Mouse (Mus musculus): Measurements from ENCODE around the gene Igfbp1. TPM values are rescaled to one million over a fixed set of nuclear protein-coding genes. Genes with fewer than 3 reads are reported as not detected.
"Not testable (repeated sequence)": the region's sequence is repeated elsewhere in the genome, so short reads cannot be mapped to it uniquely, and the experiment has no call there.

Igfbp1 gene
- total RNA-seq, 2 experiments from 2014 or later, result not detected

DNA sequence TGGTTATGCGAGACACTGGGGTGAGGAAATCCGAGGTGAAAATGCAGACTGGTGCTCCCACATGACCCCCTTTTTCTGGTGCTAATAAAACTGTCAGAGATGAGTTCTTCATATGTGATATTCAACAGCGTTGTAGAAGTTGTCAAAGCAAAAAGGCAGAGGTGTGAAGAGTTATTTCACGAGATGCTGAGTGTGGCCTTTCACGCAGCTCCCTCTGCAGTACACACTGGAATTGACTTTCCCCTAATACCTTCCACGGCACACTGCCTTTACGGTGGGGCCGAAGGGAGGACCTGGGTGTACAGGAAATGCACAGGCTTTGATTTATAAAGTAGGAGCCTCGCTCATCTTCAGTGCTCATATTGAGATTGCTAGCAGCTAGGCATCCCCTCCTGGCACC, 4.4 kb upstream of the Igfbp1 start:
- ATAC-seq (replicated peaks; ENCODE audit: low FRiP score, low TSS enrichment, poor library complexity, severe bottlenecking), result no peak

- ATAC-seq (replicated peaks; ENCODE audit: low FRiP score, low TSS enrichment, poor library complexity, severe bottlenecking), result no peak
Measured at GRCm38 (mm10) chr11:7194432-7195311, 2.9 kb upstream of the Igfbp1 start.

DNA sequence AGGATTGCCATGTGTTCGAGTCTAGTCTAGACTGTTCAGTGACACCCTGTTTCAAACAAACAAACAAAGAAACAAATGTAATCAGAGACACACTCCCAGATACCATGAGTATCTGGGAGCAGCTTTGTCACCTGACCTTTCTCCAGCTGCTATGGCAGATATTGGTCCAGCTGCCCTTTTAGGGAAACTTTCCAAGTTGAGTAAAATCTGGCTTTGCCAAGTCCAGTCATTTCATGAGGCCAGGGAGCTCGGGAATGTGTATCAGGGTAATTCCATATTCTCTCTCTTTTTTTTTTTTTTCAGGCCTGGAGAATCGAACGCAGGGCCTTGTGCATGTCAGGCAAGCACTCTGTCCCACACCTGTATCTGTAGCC, 2.3 kb upstream of the Igfbp1 start:
- ATAC-seq (replicated peaks; ENCODE audit: low FRiP score, low TSS enrichment, poor library complexity, severe bottlenecking), result no peak

DNA sequence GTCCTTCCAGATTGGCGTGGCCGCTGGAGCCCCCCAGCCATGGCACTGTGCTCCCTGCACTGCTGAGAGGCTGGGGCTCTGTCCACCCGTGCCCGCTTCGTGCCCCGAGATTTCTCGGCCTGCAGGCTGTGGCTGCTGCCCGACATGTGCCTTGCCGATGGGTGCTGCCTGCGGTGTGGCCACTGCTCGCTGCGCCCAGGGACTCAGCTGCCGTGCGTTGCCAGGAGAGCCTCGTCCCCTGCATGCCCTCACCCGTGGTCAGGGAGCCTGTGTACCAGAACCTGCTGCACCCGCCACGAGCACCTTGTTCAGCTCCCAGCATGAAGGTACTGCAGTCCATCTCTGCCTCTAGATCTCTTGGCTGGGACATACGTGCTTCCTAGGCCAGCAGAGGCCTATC, 424 bp downstream of the Igfbp1 start:
- no peak for ATAC-seq (replicated peaks; ENCODE audit: low FRiP score, low TSS enrichment, poor library complexity, severe bottlenecking)

DNA sequence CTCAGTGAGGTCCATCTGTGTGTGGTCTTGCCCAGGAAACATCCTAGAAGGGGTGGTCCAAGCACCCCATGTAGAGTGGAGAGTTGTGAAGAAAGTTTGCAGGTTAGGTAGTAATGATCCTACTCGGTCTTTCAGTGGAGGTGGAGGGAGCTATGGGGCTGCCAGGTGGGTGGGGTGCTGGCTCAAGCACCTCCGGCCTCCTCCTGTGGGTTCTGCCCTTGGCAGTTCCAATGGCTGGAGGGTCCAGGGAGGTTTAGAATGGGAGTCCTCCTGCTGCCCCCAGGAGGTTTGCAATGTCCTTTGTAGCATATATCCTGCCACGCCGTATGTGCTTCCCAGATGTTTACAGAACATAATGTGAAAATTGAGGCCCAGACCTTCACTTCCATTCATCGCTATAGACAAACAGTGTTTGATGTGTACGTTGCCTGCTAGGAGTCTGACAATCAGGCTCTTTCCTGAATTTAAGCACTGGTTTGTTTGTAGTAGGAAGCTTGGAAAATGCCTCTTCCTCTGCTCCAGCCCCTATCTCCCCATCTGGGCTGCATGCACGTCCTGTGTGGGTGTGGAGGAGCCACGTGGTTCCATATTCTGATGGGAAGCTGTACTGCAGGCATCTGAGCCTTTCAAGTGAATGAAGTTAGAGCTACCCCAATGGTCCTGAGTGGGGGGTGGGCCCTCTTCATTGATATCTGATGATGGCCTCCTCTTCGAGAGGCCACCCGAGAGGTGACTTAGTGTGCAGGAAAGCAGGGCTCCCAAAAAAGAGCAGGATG, 1.1 kb downstream of the Igfbp1 start:
- ATAC-seq (replicated peaks; ENCODE audit: low FRiP score, low TSS enrichment, poor library complexity, severe bottlenecking), result no peak

- no peak for ATAC-seq (replicated peaks; ENCODE audit: low FRiP score, low TSS enrichment, poor library complexity, severe bottlenecking)
Measured at GRCm38 (mm10) chr11:7199736-7200392, 2.3 kb downstream of the Igfbp1 start.

- no peak for ATAC-seq (replicated peaks; ENCODE audit: low FRiP score, low TSS enrichment, poor library complexity, severe bottlenecking)
Measured at GRCm38 (mm10) chr11:7200393-7200783, 2.8 kb downstream of the Igfbp1 start.

- no peak for ATAC-seq (replicated peaks; ENCODE audit: low FRiP score, low TSS enrichment, poor library complexity, severe bottlenecking)
Measured at GRCm38 (mm10) chr11:7202206-7202605, 4.6 kb downstream of the Igfbp1 start.

DNA sequence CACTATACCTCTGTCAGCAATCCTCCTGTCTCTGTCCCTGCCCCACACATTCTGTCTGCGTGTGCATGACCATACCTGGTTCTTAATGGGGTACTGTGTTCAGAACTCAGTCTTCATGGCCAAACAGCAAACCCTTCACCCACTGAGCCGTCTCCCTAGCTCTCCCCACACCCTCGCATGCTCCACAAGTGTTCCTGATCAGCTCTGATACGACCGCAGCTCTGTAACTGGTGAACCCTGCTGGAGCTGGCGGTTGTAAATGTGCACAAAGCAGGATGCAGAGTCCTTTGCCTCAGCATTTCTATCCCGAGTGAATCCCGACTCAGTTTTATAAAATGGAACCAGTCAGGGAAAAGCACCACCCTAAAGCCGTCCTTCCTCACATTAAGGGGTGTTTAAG, 6.3 kb downstream of the Igfbp1 start:
- no peak for ATAC-seq (replicated peaks; ENCODE audit: low FRiP score, low TSS enrichment, poor library complexity, severe bottlenecking)

DNA sequence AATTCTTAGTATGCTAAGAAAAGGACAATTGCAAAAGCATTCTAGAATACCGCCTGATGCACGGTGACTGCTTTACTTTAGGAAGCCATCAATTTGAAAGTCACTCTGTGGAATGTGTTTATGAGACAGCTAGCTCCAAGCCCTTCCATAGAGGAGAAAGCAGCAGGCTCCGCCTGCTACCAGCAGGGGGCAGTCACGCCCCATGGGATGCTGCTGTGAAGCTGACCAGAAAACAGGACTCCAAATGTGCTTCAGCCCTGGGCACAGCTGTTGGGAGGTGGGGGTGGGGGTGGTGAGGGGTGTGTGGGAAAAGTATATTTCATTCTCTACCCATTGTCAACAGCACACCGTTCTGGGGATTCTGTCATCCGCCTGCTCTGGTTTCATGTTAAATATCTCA, 12.8 kb downstream of the Igfbp1 start:
- peak; percentile 61; the same call in 1 of the 2 replicates for ATAC-seq (replicated peaks; ENCODE audit: low FRiP score, low TSS enrichment, poor library complexity, severe bottlenecking)

- ATAC-seq (replicated peaks; ENCODE audit: low FRiP score, low TSS enrichment, poor library complexity, severe bottlenecking), result no peak
Measured at GRCm38 (mm10) chr11:7211211-7211610, 13.6 kb downstream of the Igfbp1 start.

DNA sequence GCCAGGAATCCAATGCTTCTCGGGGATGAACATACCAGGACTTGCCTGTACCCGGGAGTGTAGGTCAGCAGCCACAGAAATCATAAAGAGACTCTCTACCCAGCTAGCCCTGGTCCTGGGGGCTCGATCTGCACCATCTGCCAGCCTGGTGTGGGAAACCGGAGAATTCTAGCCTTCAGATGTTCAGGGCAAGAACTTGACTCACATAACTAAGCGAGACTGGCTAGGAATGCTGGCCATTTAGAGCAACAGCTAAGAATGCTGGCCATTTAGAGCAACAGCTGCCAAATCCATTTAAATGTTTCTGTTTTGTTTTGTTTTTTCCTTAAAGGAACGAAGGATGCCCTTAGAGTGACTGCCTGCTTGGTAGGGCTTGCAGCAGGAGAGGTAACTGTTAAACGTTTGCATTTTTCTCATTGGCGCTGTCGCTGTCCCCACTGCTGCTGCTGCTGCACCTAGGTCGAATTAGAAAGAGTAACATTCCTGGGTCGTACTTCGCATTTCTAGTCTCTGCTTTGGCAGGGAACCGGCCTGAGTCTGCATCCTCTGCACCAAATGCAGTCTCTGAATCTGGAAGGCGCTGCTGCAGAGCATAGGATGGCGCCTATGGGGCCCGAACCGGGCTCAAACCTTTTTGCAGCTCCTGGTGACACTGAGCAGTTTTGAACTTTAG, 14.7 kb downstream of the Igfbp1 start:
- no peak for ATAC-seq (replicated peaks; ENCODE audit: low FRiP score, low TSS enrichment, poor library complexity, severe bottlenecking)

DNA sequence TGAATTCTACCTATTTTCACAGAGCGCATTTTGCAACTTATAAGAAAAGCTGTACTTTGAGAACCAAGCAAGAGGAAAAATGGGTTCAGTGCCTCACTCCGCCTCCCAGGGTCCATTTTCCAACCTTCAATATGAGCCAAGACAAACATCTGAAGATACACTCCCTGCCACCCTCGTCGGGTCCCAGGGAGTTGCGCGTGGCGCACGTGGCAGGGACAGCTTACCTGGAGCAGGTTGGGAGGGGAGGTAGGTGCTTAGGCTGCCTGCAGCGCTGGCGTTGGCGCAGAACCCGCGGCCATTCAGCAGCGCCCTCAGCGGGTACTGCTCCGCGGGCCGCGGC, 15.5 kb downstream of the Igfbp1 start:
- no peak for ATAC-seq (replicated peaks; ENCODE audit: low FRiP score, low TSS enrichment, poor library complexity, severe bottlenecking)

- no peak for ATAC-seq (replicated peaks; ENCODE audit: low FRiP score, low TSS enrichment, poor library complexity, severe bottlenecking)
Measured at GRCm38 (mm10) chr11:7213501-7214341, 16.1 kb downstream of the Igfbp1 start, which contains the start of gene Igfbp3. TSS of gene Igfbp3 (minus strand) at chr11:7213923.

DNA sequence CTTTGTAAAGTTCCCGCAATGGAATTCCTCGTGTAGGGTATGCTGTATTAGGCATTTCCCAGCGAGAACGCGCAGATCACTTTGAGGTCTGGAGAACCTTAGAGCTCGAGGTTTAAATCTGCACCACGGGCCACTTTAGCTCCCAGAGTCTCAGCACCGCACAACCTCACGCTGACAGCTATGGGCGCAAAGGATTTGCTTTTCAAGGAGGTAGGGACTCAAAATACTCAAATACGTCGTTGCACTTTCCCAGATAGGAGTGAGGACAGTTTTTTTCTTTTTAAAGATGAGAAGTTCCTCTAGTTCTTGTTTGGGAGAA, 16.7 kb downstream of the Igfbp1 start:
- ATAC-seq (replicated peaks; ENCODE audit: low FRiP score, low TSS enrichment, poor library complexity, severe bottlenecking), result no peak

GRCm38 (mm10) chr11:7214761-7215160, 17.2 kb downstream of the Igfbp1 start:
- no peak for ATAC-seq (replicated peaks; ENCODE audit: low FRiP score, low TSS enrichment, poor library complexity, severe bottlenecking)

- ATAC-seq (replicated peaks; ENCODE audit: low FRiP score, low TSS enrichment, poor library complexity, severe bottlenecking), result no peak
Measured at GRCm38 (mm10) chr11:7215703-7216102, 18.1 kb downstream of the Igfbp1 start.

GRCm38 (mm10) chr11:7221826-7222225, 24.2 kb downstream of the Igfbp1 start:
- ATAC-seq (replicated peaks; ENCODE audit: low FRiP score, low TSS enrichment, poor library complexity, severe bottlenecking), result not testable (repeated sequence)

- ATAC-seq (replicated peaks; ENCODE audit: low FRiP score, low TSS enrichment, poor library complexity, severe bottlenecking), result no peak
Measured at GRCm38 (mm10) chr11:7226200-7226599, 28.6 kb downstream of the Igfbp1 start.

Data from megakaryocyte-erythroid progenitor cell, adult 5-6 weeks (primary cell).